Mouse (Mus musculus): Measurements from ENCODE around the gene Srpr. TPM values are rescaled to one million over a fixed set of nuclear protein-coding genes. Genes with fewer than 3 reads are reported as not detected.
A peak's percentile ranks its signal among the peaks of the same experiment; 100 is the strongest.

Srpr gene
- polyA plus RNA-seq, 1 experiment from 2014 or later: 95.7 TPM

DNA sequence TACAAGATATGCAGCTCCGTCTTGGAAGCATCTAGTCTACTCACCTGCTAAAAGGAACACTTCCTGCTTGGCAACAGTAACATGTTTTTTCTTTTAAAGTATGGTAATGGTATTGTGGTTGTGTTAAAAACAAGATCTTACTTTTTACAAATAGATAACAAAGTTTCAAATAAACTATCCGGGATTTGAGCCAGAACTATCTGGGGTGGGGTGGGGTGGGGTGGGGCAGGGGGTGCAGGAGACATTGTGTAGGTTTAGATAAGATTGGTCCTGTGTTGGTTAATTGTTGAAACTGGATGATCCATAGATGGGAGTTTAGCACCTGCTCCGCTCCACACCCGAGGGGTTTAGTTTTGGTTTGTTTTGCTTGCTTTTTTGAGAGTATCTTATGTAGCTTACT is 62.4 kb downstream of the Srpr start:
- WGBS (ENCODE audit: insufficient replicate concordance): 60% methylated on average over 4 of the region's 4 CpGs
- Histone ChIP-seq H3K9ac (ENCODE audit: low read depth, low read length) (no peak overlapping the region), H3K4me3 (ENCODE audit: low read depth, low read length) (no peak overlapping the region), H3K9me3 (replicated peaks; ENCODE audit: control insufficient read depth, low read length) (no peaks in the 10 kb centered on the region), H3K27ac (ENCODE audit: low read depth, low read length) (no peak overlapping the region), H3K36me3 (ENCODE audit: control insufficient read depth, insufficient read depth, low read length) (no peaks in the 10 kb centered on the region), H3K4me1 (ENCODE audit: control insufficient read depth, insufficient read depth, low read length) (peaks cover 4% of the 10 kb centered on the region; the same call in 1 of the 2 replicates), H3K27me3 (ENCODE audit: control insufficient read depth, insufficient read depth, low read length) (no peaks in the 10 kb centered on the region), H3K4me2 (no peak overlapping the region)
- no peak for ATAC-seq (replicated peaks; ENCODE audit: insufficient number of reproducible peaks, low FRiP score, low TSS enrichment)

DNA sequence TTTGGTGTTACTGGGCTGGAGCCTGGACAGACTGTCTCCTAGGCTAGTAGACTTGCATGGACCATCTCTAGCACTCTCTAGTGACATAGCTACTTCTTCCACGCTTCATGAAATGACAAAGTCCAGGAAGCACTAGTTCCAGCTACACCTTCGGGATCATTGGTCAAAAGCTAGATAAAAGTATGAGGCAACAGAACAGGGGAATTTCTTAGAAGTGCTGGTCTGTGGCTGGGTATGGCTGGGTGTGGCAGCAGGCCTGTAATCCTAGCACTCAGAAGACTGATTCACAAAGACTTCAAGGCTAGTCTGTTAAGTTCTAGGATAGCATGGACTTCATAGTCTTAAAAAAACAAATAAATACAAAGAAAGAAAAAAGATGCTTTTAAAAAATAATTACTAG is 63.5 kb downstream of the Srpr start:
- WGBS (ENCODE audit: insufficient replicate concordance): 71% methylated on average over 2 of the region's 2 CpGs
- H3K27me3 ChIP-seq (ENCODE audit: control insufficient read depth, insufficient read depth, low read length): no peaks in the 10 kb centered on the region
- no peak overlapping the region for H3K27ac ChIP-seq (ENCODE audit: low read depth, low read length)
- H3K36me3 ChIP-seq (ENCODE audit: control insufficient read depth, insufficient read depth, low read length): no peaks in the 10 kb centered on the region
- no peak overlapping the region for H3K4me3 ChIP-seq (ENCODE audit: low read depth, low read length)
- no peaks in the 10 kb centered on the region for H3K9me3 ChIP-seq (replicated peaks; ENCODE audit: control insufficient read depth, low read length)
- H3K9ac ChIP-seq (ENCODE audit: low read depth, low read length): no peak overlapping the region
- H3K4me1 ChIP-seq (ENCODE audit: control insufficient read depth, insufficient read depth, low read length): peaks cover 7% of the 10 kb centered on the region
- no peak for ATAC-seq (replicated peaks; ENCODE audit: insufficient number of reproducible peaks, low FRiP score, low TSS enrichment)
- H3K4me2 ChIP-seq: no peak overlapping the region

GRCm38 (mm10) chr9:35264509-35264908 is 64.5 kb downstream of the Srpr start:
- H3K36me3 ChIP-seq (ENCODE audit: control insufficient read depth, insufficient read depth, low read length): no peaks in the 10 kb centered on the region
- no peaks in the 10 kb centered on the region for H3K27me3 ChIP-seq (ENCODE audit: control insufficient read depth, insufficient read depth, low read length)
- H3K9me3 ChIP-seq (replicated peaks; ENCODE audit: control insufficient read depth, low read length): no peaks in the 10 kb centered on the region
- H3K9ac ChIP-seq (ENCODE audit: low read depth, low read length): no peak overlapping the region
- 62% methylated on average over 3 of the region's 3 CpGs for WGBS (ENCODE audit: insufficient replicate concordance)
- H3K4me1 ChIP-seq (ENCODE audit: control insufficient read depth, insufficient read depth, low read length): peaks cover 11% of the 10 kb centered on the region
- no peak for ATAC-seq (replicated peaks; ENCODE audit: insufficient number of reproducible peaks, low FRiP score, low TSS enrichment)
- H3K4me2 ChIP-seq: no peak overlapping the region
- no peak overlapping the region for H3K27ac ChIP-seq (ENCODE audit: low read depth, low read length)
- H3K4me3 ChIP-seq (ENCODE audit: low read depth, low read length): no peak overlapping the region

DNA sequence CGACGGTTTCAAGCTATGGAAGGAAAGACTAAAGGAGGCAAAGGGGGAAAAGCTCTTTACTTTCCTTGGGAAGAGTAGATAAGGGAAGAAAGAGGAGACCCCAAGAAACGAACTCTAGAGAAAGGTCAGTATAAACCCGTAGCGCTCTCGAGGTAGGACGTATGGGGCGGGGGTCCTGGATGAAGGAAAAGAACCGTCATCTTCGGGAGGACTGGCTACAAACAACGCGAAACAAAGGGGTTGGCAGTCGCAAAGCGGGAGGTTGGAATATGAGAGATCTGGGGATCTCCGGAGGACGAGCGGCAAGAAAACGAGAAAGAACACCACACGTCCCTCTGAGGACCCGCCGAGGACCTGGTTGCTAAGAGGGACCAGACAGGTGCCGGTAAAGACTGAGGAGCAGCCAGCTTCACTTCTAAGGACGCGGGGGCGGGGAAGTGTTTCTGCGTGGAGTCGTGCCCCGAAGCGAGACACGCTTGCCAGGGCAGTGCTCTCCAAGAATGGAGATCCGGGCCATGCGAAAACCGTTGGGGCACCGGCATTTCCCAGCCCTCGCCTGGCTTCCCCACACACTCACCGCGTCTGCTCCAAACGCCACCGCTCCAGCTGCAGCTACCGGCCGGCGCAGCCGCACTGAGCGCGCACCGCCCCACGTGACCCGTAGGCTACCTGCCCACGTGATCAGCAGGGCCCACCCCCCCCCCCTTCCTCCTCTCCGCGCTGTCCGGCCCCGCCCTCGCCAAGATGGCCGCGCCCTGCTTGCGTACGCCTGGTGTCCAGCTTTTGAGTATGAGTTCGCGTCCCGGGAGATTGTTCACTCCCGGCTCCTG is 67.4 kb downstream of the Srpr start, which contains the start of the genes Fam118b and Rpusd4:
Fam118b (minus strand) TSS at position 660 of the 830 bp plus-strand sequence.
Rpusd4 (plus strand) TSS at position 720 of the 830 bp plus-strand sequence.
- Histone ChIP-seq H3K4me1 (ENCODE audit: control insufficient read depth, insufficient read depth, low read length) (peaks cover 11% of the 10 kb centered on the region), H3K9ac (ENCODE audit: low read depth, low read length) (peak within 1 kb of the TSS; percentile 91), H3K27ac (ENCODE audit: low read depth, low read length) (peak within 1 kb of the TSS; percentile 66; the same call in 1 of the 2 replicates), H3K36me3 (ENCODE audit: control insufficient read depth, insufficient read depth, low read length) (peaks cover 8% of the 10 kb centered on the region), H3K4me3 (ENCODE audit: low read depth, low read length) (peak within 1 kb of the TSS; percentile 82), H3K9me3 (replicated peaks; ENCODE audit: control insufficient read depth, low read length) (no peaks in the 10 kb centered on the region), H3K4me2 (peak within 1 kb of the TSS; percentile 87), H3K27me3 (ENCODE audit: control insufficient read depth, insufficient read depth, low read length) (no peaks in the 10 kb centered on the region)
- under 1% methylated on average over 61 of the region's 62 CpGs for WGBS (ENCODE audit: insufficient replicate concordance)
- ATAC-seq (replicated peaks; ENCODE audit: insufficient number of reproducible peaks, low FRiP score, low TSS enrichment): peak; percentile 95

- Histone ChIP-seq H3K9me3 (replicated peaks; ENCODE audit: control insufficient read depth, low read length) (no peaks in the 10 kb centered on the region), H3K4me2 (peak overlapping the region; percentile 87), H3K27ac (ENCODE audit: low read depth, low read length) (peak overlapping the region; percentile 59; the same call in 1 of the 2 replicates), H3K36me3 (ENCODE audit: control insufficient read depth, insufficient read depth, low read length) (peaks cover 13% of the 10 kb centered on the region), H3K9ac (ENCODE audit: low read depth, low read length) (peak overlapping the region; percentile 91), H3K27me3 (ENCODE audit: control insufficient read depth, insufficient read depth, low read length) (no peaks in the 10 kb centered on the region), H3K4me3 (ENCODE audit: low read depth, low read length) (peak overlapping the region; percentile 82), H3K4me1 (ENCODE audit: control insufficient read depth, insufficient read depth, low read length) (peaks cover 11% of the 10 kb centered on the region)
- peak; percentile 40; the same call in 1 of the 2 replicates for ATAC-seq (replicated peaks; ENCODE audit: insufficient number of reproducible peaks, low FRiP score, low TSS enrichment)
- WGBS (ENCODE audit: insufficient replicate concordance): 2% methylated on average over 21 of the region's 21 CpGs
Observed at GRCm38 (mm10) chr9:35267976-35268715, 68.2 kb downstream of the Srpr start.

DNA sequence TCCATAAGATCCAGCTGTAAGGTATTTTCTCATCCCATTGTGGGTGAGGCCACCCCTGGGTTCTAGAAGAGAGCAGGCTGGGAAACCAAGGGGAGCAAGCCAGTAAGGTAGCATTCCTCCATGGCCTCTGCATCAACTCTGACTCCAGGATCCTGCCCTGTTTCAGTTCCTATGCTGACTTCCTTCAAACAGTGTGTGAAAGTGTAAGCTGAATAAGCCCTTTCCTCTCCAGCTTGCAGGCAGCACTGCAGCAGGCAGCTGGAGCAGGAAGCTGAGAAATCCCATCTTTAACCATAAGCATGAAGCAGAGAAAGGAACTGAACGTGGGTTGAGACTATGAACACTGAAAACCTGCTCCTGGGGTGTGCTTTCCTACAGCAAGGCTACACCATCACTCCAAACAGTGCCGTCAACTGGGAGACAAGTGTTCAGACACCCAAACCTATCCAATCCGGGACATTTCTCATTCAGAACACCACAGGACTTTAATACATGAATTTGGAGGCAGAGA is 77.9 kb downstream of the Srpr start:
- no peaks in the 10 kb centered on the region for H3K27me3 ChIP-seq (ENCODE audit: control insufficient read depth, insufficient read depth, low read length)
- no peak overlapping the region for H3K9ac ChIP-seq (ENCODE audit: low read depth, low read length)
- ATAC-seq (replicated peaks; ENCODE audit: insufficient number of reproducible peaks, low FRiP score, low TSS enrichment): no peak
- 77% methylated on average over 3 of the region's 3 CpGs for WGBS (ENCODE audit: insufficient replicate concordance)
- H3K4me1 ChIP-seq (ENCODE audit: control insufficient read depth, insufficient read depth, low read length): no peaks in the 10 kb centered on the region; the same call in 1 of the 2 replicates
- no peak overlapping the region for H3K4me2 ChIP-seq
- H3K36me3 ChIP-seq (ENCODE audit: control insufficient read depth, insufficient read depth, low read length): peaks cover 22% of the 10 kb centered on the region
- no peak overlapping the region for H3K4me3 ChIP-seq (ENCODE audit: low read depth, low read length)
- H3K27ac ChIP-seq (ENCODE audit: low read depth, low read length): no peak overlapping the region
- no peaks in the 10 kb centered on the region for H3K9me3 ChIP-seq (replicated peaks; ENCODE audit: control insufficient read depth, low read length)

- Histone ChIP-seq H3K27ac (ENCODE audit: low read depth, low read length) (no peak overlapping the region), H3K9ac (ENCODE audit: low read depth, low read length) (no peak overlapping the region), H3K4me2 (no peak overlapping the region), H3K36me3 (ENCODE audit: control insufficient read depth, insufficient read depth, low read length) (peaks cover 18% of the 10 kb centered on the region), H3K4me3 (ENCODE audit: low read depth, low read length) (no peak overlapping the region), H3K9me3 (replicated peaks; ENCODE audit: control insufficient read depth, low read length) (no peaks in the 10 kb centered on the region), H3K27me3 (ENCODE audit: control insufficient read depth, insufficient read depth, low read length) (no peaks in the 10 kb centered on the region), H3K4me1 (ENCODE audit: control insufficient read depth, insufficient read depth, low read length) (no peaks in the 10 kb centered on the region; the same call in 1 of the 2 replicates)
- no peak for ATAC-seq (replicated peaks; ENCODE audit: insufficient number of reproducible peaks, low FRiP score, low TSS enrichment)
- 87% methylated on average over 4 of the region's 4 CpGs for WGBS (ENCODE audit: insufficient replicate concordance)
Observed at GRCm38 (mm10) chr9:35278451-35278850, 78.5 kb downstream of the Srpr start.

DNA sequence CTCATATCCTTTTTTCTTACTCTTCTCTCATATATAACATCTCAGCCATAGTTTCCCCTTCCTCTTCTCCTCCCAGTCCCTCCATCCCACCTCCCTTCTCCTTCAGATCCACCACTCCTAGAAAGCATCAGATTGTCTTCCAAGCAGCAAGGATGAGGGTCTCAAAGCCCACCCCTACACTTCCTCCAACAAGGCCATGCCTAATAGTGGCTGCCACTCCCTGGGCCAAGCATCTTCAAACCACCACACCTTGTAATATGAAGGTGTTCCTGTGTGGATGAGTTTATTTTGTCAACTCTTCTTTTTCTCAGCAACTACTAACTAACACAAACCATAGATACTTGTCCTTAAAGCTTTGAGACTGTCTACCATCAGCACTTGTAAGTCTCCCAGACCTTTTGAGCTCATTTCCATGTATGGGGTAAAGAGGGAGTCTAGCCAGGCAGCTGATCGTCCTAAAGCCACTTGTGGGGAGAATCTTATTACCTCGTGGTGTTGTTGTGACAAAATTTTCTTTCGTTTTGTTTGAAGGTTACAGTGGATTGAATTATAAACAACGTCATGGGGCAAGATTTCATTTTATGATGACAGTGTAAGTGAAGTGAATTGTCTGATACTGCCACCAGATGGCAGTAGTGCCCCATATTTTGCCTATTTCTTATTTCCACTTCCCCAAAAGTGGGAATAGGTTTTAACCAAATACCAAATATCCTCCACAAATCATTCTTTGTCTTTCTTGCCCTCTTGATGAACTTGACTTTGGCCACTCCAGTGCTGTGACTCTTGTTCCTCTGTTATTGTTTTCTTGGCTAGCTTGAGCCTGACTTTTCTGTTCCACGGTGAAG is 82.3 kb downstream of the Srpr start:
- Histone ChIP-seq H3K4me3 (ENCODE audit: low read depth, low read length) (no peak overlapping the region), H3K4me1 (ENCODE audit: control insufficient read depth, insufficient read depth, low read length) (no peaks in the 10 kb centered on the region; the same call in 1 of the 2 replicates), H3K27ac (ENCODE audit: low read depth, low read length) (no peak overlapping the region), H3K36me3 (ENCODE audit: control insufficient read depth, insufficient read depth, low read length) (peaks cover 6% of the 10 kb centered on the region; the same call in 1 of the 2 replicates), H3K9ac (ENCODE audit: low read depth, low read length) (no peak overlapping the region), H3K27me3 (ENCODE audit: control insufficient read depth, insufficient read depth, low read length) (no peaks in the 10 kb centered on the region), H3K4me2 (no peak overlapping the region), H3K9me3 (replicated peaks; ENCODE audit: control insufficient read depth, low read length) (no peaks in the 10 kb centered on the region)
- 20% methylated on average over 5 of the region's 5 CpGs for WGBS (ENCODE audit: insufficient replicate concordance)
- ATAC-seq (replicated peaks; ENCODE audit: insufficient number of reproducible peaks, low FRiP score, low TSS enrichment): no peak
